Mouse (Mus musculus) kidney, adult 2 months (tissue): ENCODE data around the gene Def6.

Experiments used
- CTCF ChIP-seq: fragments of 200-500 bp; conservative IDR thresholded peaks from 2 replicates; pipeline ENCODE4 v1.5.1; 2011; ENCODE audit warnings: low read depth, mild to moderate bottlenecking, control low read depth, low read length, moderate library complexity, mixed read lengths; ENCODE audit not compliant: insufficient read depth, insufficient read length
- POLR2A ChIP-seq: fragments of 200-500 bp; IDR thresholded peaks from one replicate; pipeline ENCODE4 v1.6.1; 2011; ENCODE audit warnings: low read depth, low read length, control low read depth

GRCm38 (mm10) chr17:28260543-28260909, 52.9 kb downstream of the Def6 start:
- TF ChIP-seq CTCF (no peak), POLR2A (no peak)
